In genomic region chr16:56286076-56286475, GRCm38 (mm10) we compare ENCODE assay signal across 30 mouse cellular contexts.
A peak's percentile ranks its signal among the peaks of the same experiment; 100 is the strongest.
DNase-seq lines count a peak whose midpoint lies in the region; ATAC-seq lines count a peak whose summit lies in the region.
"Had no signal": no experiment of that assay in that cellular context is flagged by ENCODE, and none has a peak within 500 bp of the region (broad histone marks: within the 10 kb centered on the region; RNA-seq: fewer than 3 reads in every experiment).

No protein-coding gene starts in this region.

- intact Hi-C loops in heart, postnatal 25 days (cut with DNase I), result no loop called here

- H3K9ac ChIP-seq in midbrain, embryonic 11.5 days (ENCODE audit: low read length), result no peak overlapping the region
- H3K9ac ChIP-seq in midbrain, embryonic 13.5 days (replicated peaks), result no peak overlapping the region
- H3K9ac ChIP-seq: embryonic facial prominence, embryonic 12.5 days; heart, embryonic 13.5 days; hindbrain, embryonic 15.5 days; intestine, embryonic 15.5 days; liver, embryonic 14.5 days; midbrain, embryonic 15.5 days; neural tube, embryonic 15.5 days had no signal

- H3K4me2 ChIP-seq in midbrain, embryonic 11.5 days, result no peak overlapping the region
- H3K4me2 ChIP-seq in midbrain, embryonic 13.5 days (replicated peaks), result no peak overlapping the region
- H3K4me2 ChIP-seq: embryonic facial prominence, embryonic 12.5 days; heart, embryonic 13.5 days; hindbrain, embryonic 15.5 days; intestine, embryonic 15.5 days; midbrain, embryonic 15.5 days; neural tube, embryonic 15.5 days had no signal

- ATAC-seq in cerebellum, adult (ENCODE audit: insufficient number of reproducible peaks, low FRiP score, low TSS enrichment), result peak; percentile 69; the same call in 1 of the 2 replicates
- no peak for ATAC-seq in midbrain, embryonic 11.5 days (ENCODE audit: low FRiP score)
- no peak for ATAC-seq in midbrain, embryonic 13.5 days
- ATAC-seq: forebrain, embryonic 14.5 days; intestine, embryonic 15.5 days; midbrain, embryonic 15.5 days; Patski had no signal

- no peaks in the 10 kb centered on the region for H3K36me3 ChIP-seq in midbrain, embryonic 11.5 days (ENCODE audit: control insufficient read depth, insufficient read depth, low read length)
- no peaks in the 10 kb centered on the region for H3K36me3 ChIP-seq in midbrain, embryonic 13.5 days
- H3K36me3 ChIP-seq: embryonic facial prominence, embryonic 12.5 days; heart, embryonic 13.5 days; hindbrain, embryonic 10.5 days; hindbrain, embryonic 15.5 days; intestine, embryonic 15.5 days; midbrain, embryonic 15.5 days; neural tube, embryonic 15.5 days had no signal

- no peaks in the 10 kb centered on the region for H3K4me1 ChIP-seq in midbrain, embryonic 11.5 days (ENCODE audit: control insufficient read depth, insufficient read depth, low read length)
- H3K4me1 ChIP-seq in midbrain, embryonic 13.5 days (replicated peaks), result no peaks in the 10 kb centered on the region
- H3K4me1 ChIP-seq: embryonic facial prominence, embryonic 12.5 days; heart, embryonic 13.5 days; hindbrain, embryonic 10.5 days; hindbrain, embryonic 15.5 days; intestine, embryonic 15.5 days; midbrain, embryonic 15.5 days; neural tube, embryonic 15.5 days had no signal

- no peak overlapping the region for H3K27ac ChIP-seq in midbrain, embryonic 11.5 days (ENCODE audit: low read depth, low read length)
- H3K27ac ChIP-seq in midbrain, embryonic 13.5 days, result no peak overlapping the region
- H3K27ac ChIP-seq: embryonic facial prominence, embryonic 12.5 days; heart, embryonic 13.5 days; hindbrain, embryonic 10.5 days; hindbrain, embryonic 15.5 days; intestine, embryonic 15.5 days; layer of hippocampus, adult 2 months; left cerebral cortex, adult 2 months; liver, embryonic 14.5 days; macrophage; midbrain, embryonic 15.5 days; neural tube, embryonic 15.5 days had no signal

- no peaks in the 10 kb centered on the region for H3K9me3 ChIP-seq in midbrain, embryonic 11.5 days (ENCODE audit: control insufficient read depth, low read length)
- H3K9me3 ChIP-seq in midbrain, embryonic 13.5 days, result no peaks in the 10 kb centered on the region
- H3K9me3 ChIP-seq: embryonic facial prominence, embryonic 12.5 days; heart, embryonic 13.5 days; hindbrain, embryonic 10.5 days; hindbrain, embryonic 15.5 days; intestine, embryonic 15.5 days; midbrain, embryonic 15.5 days; neural tube, embryonic 15.5 days had no signal

- H3K4me3 ChIP-seq in midbrain, embryonic 11.5 days (ENCODE audit: low read depth, low read length), result no peak overlapping the region
- H3K4me3 ChIP-seq in midbrain, embryonic 13.5 days (replicated peaks), result no peak overlapping the region
- H3K4me3 ChIP-seq: embryonic facial prominence, embryonic 12.5 days; heart, embryonic 13.5 days; hindbrain, embryonic 10.5 days; hindbrain, embryonic 15.5 days; intestine, embryonic 15.5 days; layer of hippocampus, adult 2 months; left cerebral cortex, adult 2 months; midbrain, embryonic 15.5 days; neural tube, embryonic 15.5 days had no signal

- H3K27me3 ChIP-seq in midbrain, embryonic 11.5 days (ENCODE audit: control insufficient read depth, insufficient read depth, low read length), result no peaks in the 10 kb centered on the region
- H3K27me3 ChIP-seq in midbrain, embryonic 13.5 days, result no peaks in the 10 kb centered on the region
- H3K27me3 ChIP-seq: embryonic facial prominence, embryonic 12.5 days; heart, embryonic 13.5 days; hindbrain, embryonic 15.5 days; intestine, embryonic 15.5 days; midbrain, embryonic 15.5 days; neural tube, embryonic 15.5 days; Patski had no signal

- DNase-seq in cerebellum, adult 11 months, result no peak
- DNase-seq in midbrain, embryonic 11.5 days (ENCODE audit: low spot score, missing footprints), result peak; percentile 26
- DNase-seq in cerebellum, postnatal 10 days, result peak; percentile 77 to 86
- DNase-seq in heart, postnatal 25 days (ENCODE audit: low spot score), result no peak
- DNase-seq in right cerebral cortex, adult 18-20 months, result no peak
- DNase-seq: embryo, embryonic 11 days; heart, postnatal 10 days; kidney, adult 2 months; kidney, postnatal 36 days; lung, adult 2 months; lung, postnatal 10 days; retina, postnatal 1 day; right cerebral cortex, postnatal 25 days; spleen, adult 18-20 months; thymus, postnatal 14 days had no signal

- WGBS in midbrain, embryonic 11.5 days, result 85% methylated on average over 5 of the region's 5 CpGs
- WGBS in midbrain, embryonic 13.5 days, result 84% methylated on average over 5 of the region's 5 CpGs

Comparison
In these comparisons a context has a peak if more than half of its experiments do, and no peak if none do; other contexts are left out.
1. DNase-seq: peak in midbrain, embryonic 11.5 days (single experiment) and cerebellum, postnatal 10 days (2 of 2); none in cerebellum, adult 11 months (single experiment), heart, postnatal 25 days (single experiment) and right cerebral cortex, adult 18-20 months (single experiment).